Mouse (Mus musculus) CH12.LX (cell line): ENCODE results near the gene Mettl23. TPM values are rescaled to one million over a fixed set of nuclear protein-coding genes. Genes with fewer than 3 reads are reported as not detected.

Experiments
- DNase-seq: peaks from one replicate; pipeline ENCODE4 v3.0.0-alpha.2; 2013; ENCODE audit errors: extremely low read depth
- H3K27ac ChIP-seq: 2 replicates; pipeline ENCODE4 v1.5.1; 2012; ENCODE audit warnings: low read depth, mild to moderate bottlenecking, control low read depth, moderate library complexity; ENCODE audit not compliant: insufficient read depth
- H3K27me3 ChIP-seq: replicated peaks from 2 replicates; pipeline ENCODE3; 2012; ENCODE audit warnings: inconsistent platforms
- H3K36me3 ChIP-seq, 2 experiments: replicated peaks in 1 of 2; 2 replicates each; pipeline versions ENCODE3 to v1.6.1; 2012; ENCODE audit warnings: inconsistent platforms in 1 of 2, low read length in 1 of 2, mild to moderate bottlenecking in 1 of 2, mixed read lengths in 1 of 2, moderate library complexity in 1 of 2; ENCODE audit not compliant: control insufficient read depth in 1 of 2, insufficient read depth in 1 of 2
- H3K4me1 ChIP-seq, 2 experiments: 2 replicates each; pipeline ENCODE4 v1.6.1; 2012; ENCODE audit warnings: inconsistent platforms in 1 of 2, moderate library complexity in 1 of 2; ENCODE audit not compliant: insufficient read depth in 2 of 2, control insufficient read depth in 1 of 2
- H3K4me2 ChIP-seq: 2 replicates; pipeline ENCODE4 v1.6.1; 2012; ENCODE audit warnings: low read depth, mild to moderate bottlenecking, control low read depth; ENCODE audit not compliant: poor library complexity, insufficient read depth, severe bottlenecking
- H3K4me3 ChIP-seq, 3 experiments: fragments of 150-350 bp in 1 of 3; sonication (generic) in 1 of 3; replicated peaks in 1 of 3; 2 replicates each; pipeline versions ENCODE3 to v1.5.1; 2011 to 2012; ENCODE audit warnings: low read depth in 2 of 3, low read length in 2 of 3, mild to moderate bottlenecking in 2 of 3, moderate library complexity in 2 of 3, control low read depth in 1 of 3, improper control_type of control experiment in 1 of 3, inconsistent platforms in 1 of 3, mixed read lengths in 1 of 3; ENCODE audit not compliant: poor library complexity in 1 of 3
- H3K79me2 ChIP-seq: replicated peaks from 2 replicates; pipeline ENCODE4 v1.6.1; 2012; ENCODE audit warnings: mild to moderate bottlenecking, moderate library complexity; ENCODE audit not compliant: control insufficient read depth, poor library complexity, insufficient read depth, severe bottlenecking; ENCODE audit errors: extremely low read depth
- H3K9ac ChIP-seq: 2 replicates; pipeline ENCODE4 v1.6.1; 2012; ENCODE audit warnings: low read depth, mild to moderate bottlenecking, control low read depth, moderate library complexity; ENCODE audit not compliant: insufficient read depth
- H3K9me3 ChIP-seq: replicated peaks from 2 replicates; pipeline ENCODE3; 2012; ENCODE audit warnings: low read length, inconsistent platforms, mixed read lengths
- BHLHE40 ChIP-seq: IDR thresholded peaks from 2 replicates; pipeline ENCODE4 v1.6.1; 2011; ENCODE audit warnings: mild to moderate bottlenecking, low read depth, low read length, improper control_type of control experiment
- CHD2 ChIP-seq: IDR thresholded peaks from 2 replicates; pipeline ENCODE4 v1.6.1; 2011; ENCODE audit warnings: low read length, improper control_type of control experiment
- CTCF ChIP-seq, 2 experiments: IDR thresholded peaks in 1 of 2; conservative IDR thresholded peaks in 1 of 2; 2 replicates each; pipeline ENCODE4 v1.5.1; 2011 to 2012; ENCODE audit warnings: low read depth in 2 of 2, low read length in 2 of 2, improper control_type of control experiment in 1 of 2, inconsistent platforms in 1 of 2, mild to moderate bottlenecking in 1 of 2, moderate library complexity in 1 of 2
- ELF1 ChIP-seq: IDR thresholded peaks from 2 replicates; pipeline ENCODE4 v1.6.1; 2014; ENCODE audit warnings: low read depth, mild to moderate bottlenecking, inconsistent platforms, low read length, improper control_type of control experiment
- EP300 ChIP-seq: IDR thresholded peaks from 2 replicates; pipeline ENCODE4 v1.6.1; 2011; ENCODE audit warnings: low read length, improper control_type of control experiment
- ETS1 ChIP-seq: conservative IDR thresholded peaks from 2 replicates; pipeline ENCODE4 v1.6.1; 2012; ENCODE audit warnings: low read depth, mild to moderate bottlenecking, inconsistent platforms, low read length, improper control_type of control experiment, moderate library complexity
- GABPA ChIP-seq: IDR thresholded peaks from 2 replicates; pipeline ENCODE4 v1.6.1; 2012; ENCODE audit warnings: low read depth, low read length, improper control_type of control experiment, inconsistent platforms; ENCODE audit not compliant: insufficient replicate concordance
- IRF4 ChIP-seq: IDR thresholded peaks from 2 replicates; pipeline ENCODE4 v1.6.1; 2014; ENCODE audit warnings: low read depth, mild to moderate bottlenecking, inconsistent platforms, low read length, improper control_type of control experiment
- MAX ChIP-seq: IDR thresholded peaks from 2 replicates; pipeline ENCODE4 v1.6.1; 2011; ENCODE audit warnings: low read length, improper control_type of control experiment
- MAZ ChIP-seq: IDR thresholded peaks from 2 replicates; pipeline ENCODE4 v1.6.1; 2012; ENCODE audit warnings: low read depth, mild to moderate bottlenecking, inconsistent platforms, low read length, improper control_type of control experiment, moderate library complexity
- MEF2A ChIP-seq: IDR thresholded peaks from 2 replicates; pipeline ENCODE4 v1.6.1; 2014; ENCODE audit warnings: low read depth, mild to moderate bottlenecking, inconsistent platforms, low read length, improper control_type of control experiment, borderline replicate concordance
- MXI1 ChIP-seq: IDR thresholded peaks from 2 replicates; pipeline ENCODE4 v1.6.1; 2011; ENCODE audit warnings: mild to moderate bottlenecking, low read depth, low read length, improper control_type of control experiment
- MYC ChIP-seq: IDR thresholded peaks from 2 replicates; pipeline ENCODE4 v1.6.1; 2011; ENCODE audit warnings: low read depth, mild to moderate bottlenecking, improper control_type of control experiment, low read length
- NELFE ChIP-seq: IDR thresholded peaks from 2 replicates; pipeline ENCODE4 v1.6.1; 2011; ENCODE audit warnings: low read depth, low read length, improper control_type of control experiment
- RAD21 ChIP-seq: IDR thresholded peaks from 2 replicates; pipeline ENCODE4 v1.6.1; 2011; ENCODE audit warnings: low read depth, mild to moderate bottlenecking, low read length, improper control_type of control experiment, moderate library complexity
- SIN3A ChIP-seq: IDR thresholded peaks from 2 replicates; pipeline ENCODE4 v1.6.1; 2012; ENCODE audit warnings: low read length, improper control_type of control experiment, inconsistent platforms
- SMC3 ChIP-seq: IDR thresholded peaks from 2 replicates; pipeline ENCODE4 v1.6.1; 2011; ENCODE audit warnings: low read depth, low read length, improper control_type of control experiment
- TCF12 ChIP-seq: IDR thresholded peaks from 2 replicates; pipeline ENCODE4 v1.6.1; 2014; ENCODE audit warnings: low read depth, mild to moderate bottlenecking, inconsistent platforms, low read length, improper control_type of control experiment
- USF2 ChIP-seq: conservative IDR thresholded peaks from 2 replicates; pipeline ENCODE4 v1.6.1; 2011; ENCODE audit warnings: low read depth, low read length, improper control_type of control experiment
- ZC3H11A ChIP-seq: IDR thresholded peaks from 2 replicates; pipeline ENCODE4 v1.6.1; 2012; ENCODE audit warnings: low read depth, mild to moderate bottlenecking, inconsistent platforms, low read length, improper control_type of control experiment
- ZKSCAN1 ChIP-seq: IDR thresholded peaks from 2 replicates; pipeline ENCODE4 v1.6.1; 2012; ENCODE audit warnings: low read depth, inconsistent platforms, low read length, improper control_type of control experiment, borderline replicate concordance
- ZMIZ1 ChIP-seq: IDR thresholded peaks from 2 replicates; pipeline ENCODE4 v1.6.1; 2012; ENCODE audit warnings: low read depth, mild to moderate bottlenecking, inconsistent platforms, low read length, improper control_type of control experiment
- dilution Hi-C: fragments of 300-500 bp; cut with MboI; formaldehyde crosslinking; loops from 2 replicates; pipeline ENCODE4 v1.14.3; 2020; ENCODE audit warnings: low sequenced_read_pairs; ENCODE audit not compliant: extremely low pct_unique_long_range_greater_than_20kb, extremely low pct_ligation_motif_present
- in situ Hi-C: fragments of 300-500 bp; cut with MboI; formaldehyde crosslinking; loops from 3 replicates; pipeline ENCODE4 v1.14.3; 2019; ENCODE audit warnings: low sequenced_read_pairs, low pct_ligation_motif_present, low pct_unique_long_range_greater_than_20kb, mixed read lengths
- polyA plus RNA-seq: library from polyadenylated mRNA; unstranded; fragments of >175 nt; gene quantifications from 2 replicates; pipeline ENCODE4 v1.2.1, GENCODE M21; 2012; ENCODE audit warnings: low read depth; ENCODE audit not compliant: insufficient read length
- total RNA-seq, 2 experiments: library from RNA; depleted of rRNA; stranded (reverse); fragments of 300-350 nt in 1 of 2; fragments of >200 nt in 1 of 2; gene quantifications; 2 replicates each; pipeline ENCODE4 v1.2.3; 2012 to 2014

The Mettl23 gene
- total and polyA plus RNA-seq, 3 experiments: 44.5 to 64.9 (median 63.7) TPM

DNA sequence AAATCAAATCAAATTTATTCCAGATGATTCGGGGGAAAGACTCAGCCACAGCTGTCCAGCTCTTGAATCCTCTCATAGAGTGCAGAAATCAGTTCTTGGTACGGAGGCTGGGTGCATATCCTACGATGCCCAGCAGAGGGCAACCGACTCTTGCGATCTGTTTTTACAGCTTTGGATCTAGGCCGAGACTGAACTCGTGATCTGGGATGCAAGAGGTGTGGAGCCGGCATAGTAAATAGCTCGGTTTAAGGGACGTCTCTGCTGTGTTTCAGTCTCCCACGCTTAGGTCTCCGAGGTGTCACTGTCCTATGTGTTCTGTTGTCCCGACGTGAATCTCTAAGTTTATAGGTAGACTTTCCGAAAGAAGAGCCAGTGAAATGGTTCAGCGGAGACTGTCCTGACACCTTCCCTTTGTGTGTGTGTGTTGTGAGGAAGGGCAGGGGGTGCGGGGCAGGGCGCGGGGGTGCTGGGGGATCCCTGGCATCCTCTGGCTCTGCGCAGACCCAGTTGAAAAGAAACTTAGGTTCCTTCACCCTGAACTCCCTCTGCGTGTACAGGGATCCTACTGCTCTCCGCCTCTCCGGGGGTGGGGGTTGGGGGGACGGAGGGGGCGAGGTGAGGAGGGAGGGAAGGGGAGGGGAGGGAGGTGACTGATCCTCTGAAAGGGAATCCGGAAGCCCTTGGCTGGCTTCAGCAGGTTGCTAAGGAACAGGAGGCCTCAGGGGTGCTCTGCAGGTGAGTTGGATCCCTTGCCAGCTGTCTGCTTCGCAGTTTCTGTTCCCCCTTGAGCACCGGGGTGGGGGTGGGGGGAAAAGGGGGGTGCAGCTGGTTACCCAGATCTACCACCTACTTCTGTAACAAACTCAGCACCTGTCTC, 42.4 kb downstream of the Mettl23 start:
- H3K4me3 ChIP-seq: no peak overlapping the region
- H3K9me3 ChIP-seq: no peaks in the 10 kb centered on the region
- in situ Hi-C loops: loop anchor here (5.0 to 10.0 kb wide), 2 partner anchors 157 to 289 kb away; no protein-coding TSS in a partner anchor
- dilution Hi-C loops: no loop called here
- H3K4me2 ChIP-seq: peak overlapping the region; percentile 89
- TF ChIP-seq NELFE (peak; percentile 39; the same call in 1 of the 2 replicates), GABPA (no peak), SMC3 (peak; percentile 99), BHLHE40 (peak; percentile 82), MYC (peak; percentile 57; the same call in 1 of the 2 replicates), SIN3A (0 out of 2 replicates have a peak, but pooled peaks have one; percentile 20), CHD2 (peak; percentile 66; the same call in 1 of the 2 replicates), CTCF (conservative IDR thresholded peaks at IDR 0.05 in 1 of 2, IDR thresholded peaks at IDR 0.05 in 1 of 2; ENCODE audit: low read depth in 2 of 2, low read length in 2 of 2) (peak; percentile 96 to 99), IRF4 (peak; percentile 81), MAZ (peak; percentile 73; the same call in 1 of the 2 replicates), ETS1 (peak; percentile 76), MXI1 (no peak), ZC3H11A (peak; percentile 96), MEF2A (peak; percentile 72), ZMIZ1 (no peak), ZKSCAN1 (no peak), ELF1 (peak; percentile 77), RAD21 (peak; percentile 98), EP300 (peak; percentile 68), MAX (no peak), TCF12 (peak; percentile 91), USF2 (0 out of 2 replicates have a peak, but pooled peaks have one; percentile 9)
- peak; percentile 88 for DNase-seq
- no peak overlapping the region for H3K27ac ChIP-seq
- no peak overlapping the region for H3K9ac ChIP-seq
- no peaks in the 10 kb centered on the region for H3K36me3 ChIP-seq
- peaks cover 52% of the 10 kb centered on the region for H3K27me3 ChIP-seq
- peaks cover 5 to 13% of the 10 kb centered on the region in 2 experiments; a peak in 3 of 4 replicates for H3K4me1 ChIP-seq
- no peaks in the 10 kb centered on the region for H3K79me2 ChIP-seq
